Mouse (Mus musculus): ENCODE results near the gene Fbn1. TPM values are rescaled to one million over a fixed set of nuclear protein-coding genes. Genes with fewer than 3 reads are reported as not detected.
A peak's percentile ranks its signal among the peaks of the same experiment; 100 is the strongest.

Fbn1 gene
- polyA plus RNA-seq, 1 experiment, result 6.9 TPM

DNA sequence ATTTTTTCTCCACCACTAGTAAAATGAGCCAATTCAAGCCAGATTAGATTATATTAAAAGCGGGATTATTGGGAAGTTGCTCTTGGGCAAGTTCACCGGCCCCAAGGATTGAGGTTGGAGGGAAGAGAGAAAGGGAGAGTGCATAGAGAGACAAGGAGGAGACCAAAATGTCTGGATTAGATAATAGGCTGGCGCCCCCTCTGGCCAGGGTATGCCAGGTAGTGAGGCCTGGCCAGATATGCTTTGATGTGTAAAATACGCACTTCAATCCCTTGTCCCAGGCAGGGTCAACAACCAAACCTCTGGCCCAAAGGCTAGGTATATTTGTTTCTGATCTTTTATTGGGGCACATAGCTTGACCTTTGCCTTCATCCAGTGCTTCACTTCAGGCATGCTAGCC lies 256.0 kb downstream of the Fbn1 start:
- DNase-seq (ENCODE audit: low read depth), result no peak

More for the DNA sequence above, 256.0 kb downstream of the Fbn1 start:
- TF ChIP-seq CTCF (IDR thresholded peaks at IDR 0.05; ENCODE audit: borderline replicate concordance, extremely low read depth, insufficient read depth, insufficient read length) (0 out of 2 replicates have a peak, but pooled peaks have one; percentile 9), POLR2A (IDR thresholded peaks at IDR 0.05; ENCODE audit: borderline replicate concordance, extremely low read depth, insufficient read depth, insufficient read length, poor library complexity, severe bottlenecking) (no peak)

Other genes starting within 250 kb of the Fbn1 start
- gene Gm9913, start 2.9 kb downstream of the Fbn1 start, polyA plus RNA-seq (2012; rRNA removed), result 0.09 and 0.10 TPM in 2 replicates
- 3.5 and 4.4 TPM in 2 replicates for gene Cep152, start 117.1 kb upstream of the Fbn1 start, polyA plus RNA-seq (2012; rRNA removed)
- 244 and 326 TPM in 2 replicates for gene Eid1, start 165.1 kb upstream of the Fbn1 start, polyA plus RNA-seq (2012; rRNA removed)
- gene Shc4, start 216.2 kb upstream of the Fbn1 start, polyA plus RNA-seq (2012; rRNA removed), result 1.3 and 2.9 TPM in 2 replicates

Data from brain, embryonic 14.5 days (tissue).